Mouse (Mus musculus) midbrain, embryonic 15.5 days (tissue): Measurements from ENCODE around the gene Msrb1. TPM values are rescaled to one million over a fixed set of nuclear protein-coding genes. Genes with fewer than 3 reads are reported as not detected.

Experiments used
- ATAC-seq: fragments of 200-750 bp; cut with Nextera tagmentation; replicated peaks from 2 replicates; pipeline ENCODE4 v1.8.0; 2017; ENCODE audit warnings: moderate TSS enrichment
- H3K27ac ChIP-seq: fragments of 300-500 bp; sonication (generic); 2 replicates; pipeline ENCODE4 v1.5.1; 2015; ENCODE audit warnings: mild to moderate bottlenecking, inconsistent platforms
- H3K27me3 ChIP-seq: fragments of 300-500 bp; sonication (generic); replicated peaks from 2 replicates; pipeline ENCODE4 v1.6.1; 2015; ENCODE audit warnings: inconsistent platforms
- H3K36me3 ChIP-seq: fragments of 300-500 bp; sonication (generic); replicated peaks from 2 replicates; pipeline ENCODE4 v1.6.1; 2015; ENCODE audit warnings: inconsistent platforms
- H3K4me1 ChIP-seq: fragments of 300-500 bp; sonication (generic); 2 replicates; pipeline ENCODE4 v1.6.1; 2015; ENCODE audit warnings: inconsistent platforms
- H3K4me2 ChIP-seq: fragments of 300-500 bp; sonication (generic); 2 replicates; pipeline ENCODE4 v1.6.1; 2015; ENCODE audit warnings: inconsistent platforms, mild to moderate bottlenecking, moderate library complexity
- H3K4me3 ChIP-seq: fragments of 300-500 bp; sonication (generic); 2 replicates; pipeline ENCODE4 v1.5.1; 2015; ENCODE audit warnings: mild to moderate bottlenecking, inconsistent platforms
- H3K9ac ChIP-seq: fragments of 300-500 bp; sonication (generic); 2 replicates; pipeline ENCODE4 v1.6.1; 2015; ENCODE audit warnings: mild to moderate bottlenecking, inconsistent platforms
- H3K9me3 ChIP-seq: fragments of 300-500 bp; sonication (generic); 2 replicates; pipeline ENCODE4 v1.6.1; 2016; ENCODE audit warnings: inconsistent platforms
- whole genome bisulfite sequencing: fragments of 180-500 bp; shearing (Covaris S2); methylation state at CpG from one replicate; pipeline ENCODE4 v1.1.7; 2015; ENCODE audit warnings: mixed read lengths; 5-methylcytosine and 5-hydroxymethylcytosine counted together
- polyA plus RNA-seq: library from polyadenylated mRNA; unstranded; fragments of >200 nt; fragmentation: Nextera tagmentation; extraction: Ambion mirVana; gene quantifications from 2 replicates; pipeline ENCODE4 v1.2.1, GENCODE M21; 2015

Msrb1 gene
- 16.5 and 19.8 TPM in 2 replicates for polyA plus RNA-seq

DNA sequence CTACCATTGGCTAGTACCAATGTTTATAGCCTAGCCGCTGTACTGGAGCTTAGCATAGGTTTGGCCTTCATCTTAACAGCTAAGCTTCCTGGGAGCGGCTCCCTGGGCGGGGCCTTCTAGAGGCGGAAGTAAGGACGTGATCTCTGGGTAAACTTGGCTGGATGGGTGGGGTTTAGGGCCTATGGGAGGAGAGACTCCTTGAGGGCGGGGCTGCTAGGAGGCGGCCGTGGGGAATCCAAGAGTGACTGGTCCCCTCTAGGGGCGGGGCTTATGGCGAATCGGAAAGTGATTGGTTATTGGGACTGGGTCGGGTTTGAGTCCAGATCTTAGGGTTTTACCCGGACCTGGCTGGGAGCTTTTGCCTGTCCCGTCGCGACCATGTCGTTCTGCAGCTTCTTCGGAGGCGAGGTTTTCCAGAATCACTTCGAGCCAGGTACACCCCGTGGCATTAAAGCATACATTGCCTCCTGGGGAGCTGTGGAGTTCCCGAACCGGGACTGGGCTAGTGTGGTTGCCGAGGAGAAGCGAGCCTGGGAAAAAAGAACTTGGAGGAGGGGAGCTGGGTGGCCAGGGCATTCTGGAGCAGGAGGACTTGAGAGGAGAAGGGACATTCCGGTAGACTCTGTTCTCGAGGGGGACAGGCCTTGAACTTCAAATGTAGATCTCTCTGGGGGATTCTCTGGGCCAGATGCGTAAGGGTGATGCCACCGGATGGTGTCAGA is at the start of gene Msrb1:
Msrb1 (plus strand) TSS at position 313 of the 722 bp plus-strand sequence.
- H3K4me2 ChIP-seq, result peak within 1 kb of the TSS; percentile 82
- H3K9ac ChIP-seq, result peak within 1 kb of the TSS; percentile 58
- peak within 1 kb of the TSS; percentile 49 for H3K4me3 ChIP-seq
- no peaks in the 10 kb centered on the region for H3K9me3 ChIP-seq
- peaks cover 18% of the 10 kb centered on the region for H3K4me1 ChIP-seq
- ATAC-seq, result peak; percentile 96
- no peaks in the 10 kb centered on the region for H3K36me3 ChIP-seq
- peak within 1 kb of the TSS; percentile 27; the same call in 1 of the 2 replicates for H3K27ac ChIP-seq
- 1% methylated on average over 29 of the region's 29 CpGs for WGBS
- no peaks in the 10 kb centered on the region for H3K27me3 ChIP-seq

DNA sequence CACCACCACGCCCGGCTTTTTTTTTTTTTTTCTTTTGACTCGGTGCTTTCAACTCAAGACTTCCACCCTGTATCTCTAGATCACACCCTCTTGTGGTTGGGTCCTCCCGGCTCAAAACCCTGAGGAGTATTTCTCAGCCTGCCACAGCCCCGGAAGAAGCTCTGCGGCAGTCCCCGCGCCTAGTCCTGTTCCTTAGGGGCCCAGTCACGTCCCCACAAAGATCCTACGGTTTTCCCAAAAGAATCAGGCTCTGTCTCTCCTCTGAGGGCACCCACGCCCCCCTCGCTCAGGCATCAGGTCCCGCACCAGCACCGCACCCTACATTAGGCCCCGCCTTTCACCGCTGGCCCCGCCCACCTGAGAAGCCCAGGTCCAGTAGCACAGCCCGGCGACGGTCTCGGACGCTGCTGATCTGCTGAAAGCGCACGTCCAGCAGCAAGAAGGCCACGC is 49.3 kb upstream of the Msrb1 start:
- Histone ChIP-seq H3K9me3 (no peaks in the 10 kb centered on the region), H3K36me3 (no peaks in the 10 kb centered on the region), H3K27me3 (peaks cover 7% of the 10 kb centered on the region), H3K4me1 (peaks cover 35% of the 10 kb centered on the region), H3K4me2 (peak overlapping the region; percentile 63), H3K4me3 (peak overlapping the region; percentile 81), H3K9ac (peak overlapping the region; percentile 42), H3K27ac (no peak overlapping the region)
- 3% methylated on average over 25 of the region's 25 CpGs for WGBS
- no peak for ATAC-seq

DNA sequence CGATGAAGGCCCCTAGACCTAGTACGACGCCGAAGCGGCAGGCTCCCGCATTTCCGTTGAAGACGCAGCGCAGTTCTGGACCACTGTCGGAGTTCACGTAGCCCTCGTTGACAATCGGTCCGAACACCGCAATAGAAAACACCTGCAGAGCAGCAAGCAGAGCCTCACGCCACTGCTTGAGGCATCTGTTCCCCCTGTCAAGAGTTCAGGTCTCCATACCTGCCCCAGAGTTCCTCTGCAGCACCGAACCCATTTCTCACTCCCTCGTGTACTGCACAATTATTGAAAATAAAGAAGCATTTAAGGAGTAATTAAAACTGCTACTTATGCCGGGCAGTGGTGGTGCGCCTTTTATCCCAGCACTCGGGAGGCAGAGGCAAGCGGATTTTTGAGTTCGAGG is 48.8 kb upstream of the Msrb1 start:
- peaks cover 2% of the 10 kb centered on the region; the same call in 1 of the 2 replicates for H3K36me3 ChIP-seq
- WGBS, result 19% methylated on average over 23 of the region's 23 CpGs
- H3K9me3 ChIP-seq, result no peaks in the 10 kb centered on the region
- peak overlapping the region; percentile 42 for H3K9ac ChIP-seq
- peaks cover 35% of the 10 kb centered on the region for H3K4me1 ChIP-seq
- peaks cover 7% of the 10 kb centered on the region for H3K27me3 ChIP-seq
- H3K4me3 ChIP-seq, result peak overlapping the region; percentile 81
- no peak for ATAC-seq
- H3K4me2 ChIP-seq, result peak overlapping the region; percentile 63
- no peak overlapping the region for H3K27ac ChIP-seq

DNA sequence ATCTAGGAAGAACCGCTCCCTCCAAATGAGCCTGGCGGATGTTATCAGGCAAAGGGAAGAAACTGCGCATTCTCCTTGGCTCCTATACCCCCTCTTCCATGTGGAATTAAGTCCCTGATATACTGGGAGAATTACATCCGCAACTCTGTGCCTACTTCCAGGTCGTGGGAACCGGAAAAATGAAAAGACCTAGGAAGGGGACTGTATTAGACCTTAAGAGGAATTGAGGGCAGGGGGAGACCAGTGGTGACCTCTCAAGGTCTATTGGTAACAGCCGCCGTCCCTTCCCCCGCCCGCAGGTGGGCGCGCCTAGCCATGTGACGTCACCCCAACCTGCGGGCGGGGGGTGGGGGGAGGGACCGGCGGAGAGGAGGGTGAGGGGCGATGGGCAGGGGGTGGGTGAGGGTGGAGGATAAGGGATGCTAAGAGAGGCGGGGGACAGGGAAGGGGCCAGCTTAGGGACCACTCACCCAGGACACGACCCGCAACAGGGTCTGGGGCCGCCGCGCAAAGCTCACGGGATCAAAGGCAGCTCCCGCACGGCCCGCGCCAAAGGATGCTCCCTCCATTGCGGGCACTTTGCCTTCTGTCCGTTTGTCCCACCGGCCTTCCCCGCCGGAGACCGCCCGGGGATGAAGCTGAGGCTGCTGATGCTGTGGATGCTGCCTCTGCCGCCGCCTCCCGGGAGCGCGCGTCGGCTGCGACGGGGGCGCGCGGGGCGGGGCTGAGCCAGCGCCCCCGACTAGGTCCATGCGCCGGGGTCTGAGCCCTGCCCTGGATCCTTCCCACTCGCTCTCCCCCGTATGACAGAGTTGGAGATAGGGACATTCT is 47.0 kb upstream of the Msrb1 start, which contains the start of gene Syngr3:
Syngr3 (minus strand) TSS at position 705 of the 831 bp plus-strand sequence.
- peak; percentile 71 for ATAC-seq
- H3K27ac ChIP-seq, result peak within 1 kb of the TSS; percentile 91
- peaks cover 39% of the 10 kb centered on the region for H3K4me1 ChIP-seq
- peak within 1 kb of the TSS; percentile 81 for H3K4me3 ChIP-seq
- peak within 1 kb of the TSS; percentile 94 for H3K9ac ChIP-seq
- peaks cover 4% of the 10 kb centered on the region; the same call in 1 of the 2 replicates for H3K36me3 ChIP-seq
- WGBS, result under 1% methylated on average over 55 of the region's 55 CpGs
- peak within 1 kb of the TSS; percentile 63 for H3K4me2 ChIP-seq
- H3K27me3 ChIP-seq, result peaks cover 7% of the 10 kb centered on the region
- no peaks in the 10 kb centered on the region for H3K9me3 ChIP-seq

DNA sequence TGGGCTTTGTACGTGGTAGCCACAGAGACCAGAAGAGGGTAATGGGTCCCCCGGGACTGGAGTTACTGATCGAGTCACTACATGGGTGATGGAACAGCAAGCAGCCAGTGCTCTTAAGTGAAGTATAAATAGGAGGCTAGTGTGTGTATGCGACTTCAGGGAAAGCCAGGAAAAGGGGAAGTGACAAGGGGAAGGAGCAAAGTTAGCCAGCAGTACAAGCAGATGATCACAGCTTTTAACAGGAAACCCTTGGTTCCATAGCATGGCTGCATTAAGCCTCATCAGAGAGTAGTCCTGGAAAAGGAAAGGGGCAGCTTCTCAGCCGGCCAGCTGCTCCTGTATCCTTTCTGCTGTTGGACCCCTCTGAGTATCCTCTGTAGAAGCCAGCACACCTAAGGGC is 44.1 kb upstream of the Msrb1 start:
- no peak for ATAC-seq
- Histone ChIP-seq H3K27me3 (peaks cover 7% of the 10 kb centered on the region), H3K4me2 (no peak overlapping the region), H3K9me3 (no peaks in the 10 kb centered on the region), H3K4me1 (peaks cover 52% of the 10 kb centered on the region), H3K9ac (no peak overlapping the region), H3K27ac (no peak overlapping the region), H3K36me3 (peaks cover 4% of the 10 kb centered on the region; the same call in 1 of the 2 replicates), H3K4me3 (no peak overlapping the region)
- WGBS, result 86% methylated on average over 5 of the region's 5 CpGs

DNA sequence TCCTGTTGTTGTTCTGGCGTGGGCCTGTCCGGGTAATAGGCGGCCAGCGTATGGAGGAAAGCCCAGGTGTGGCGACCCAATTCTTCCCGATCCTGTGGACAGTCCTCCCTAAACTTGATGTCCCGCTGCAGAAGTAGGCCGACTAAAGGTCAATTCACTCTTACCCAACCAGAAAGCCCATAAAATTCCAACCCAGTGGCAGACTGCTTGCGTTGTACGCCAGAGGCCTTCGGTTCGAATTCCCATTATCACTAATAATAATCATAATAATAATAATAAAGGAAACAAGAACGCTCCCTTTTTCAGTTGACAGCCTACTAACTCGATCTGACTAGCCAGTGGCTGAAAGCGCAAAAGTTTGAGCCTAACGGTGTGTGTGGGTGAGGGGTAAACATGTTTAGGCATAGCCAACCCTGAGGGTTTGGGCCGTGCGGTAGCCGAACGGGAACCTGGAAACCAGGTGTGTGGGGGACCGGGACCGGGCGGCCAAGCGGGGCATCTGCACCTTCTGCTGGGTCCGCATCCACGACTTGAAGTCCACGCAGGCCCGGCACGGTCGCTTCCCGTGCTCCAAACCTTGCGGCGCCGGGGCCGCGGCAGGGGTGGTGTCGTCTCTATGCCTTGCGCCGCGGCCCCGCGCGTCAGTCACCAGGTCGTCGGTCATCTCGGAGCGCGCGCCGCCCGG is 41.0 kb upstream of the Msrb1 start:
- WGBS, result 6% methylated on average over 45 of the region's 51 CpGs
- no peaks in the 10 kb centered on the region for H3K9me3 ChIP-seq
- no peak; the same call in 1 of the 2 replicates for ATAC-seq
- H3K9ac ChIP-seq, result peak overlapping the region; percentile 81
- peak overlapping the region; percentile 91 for H3K27ac ChIP-seq
- peaks cover 30% of the 10 kb centered on the region for H3K4me1 ChIP-seq
- peak overlapping the region; percentile 58 for H3K4me2 ChIP-seq
- peaks cover 10% of the 10 kb centered on the region for H3K36me3 ChIP-seq
- H3K4me3 ChIP-seq, result peak overlapping the region; percentile 79
- peaks cover 3% of the 10 kb centered on the region; the same call in 1 of the 2 replicates for H3K27me3 ChIP-seq

DNA sequence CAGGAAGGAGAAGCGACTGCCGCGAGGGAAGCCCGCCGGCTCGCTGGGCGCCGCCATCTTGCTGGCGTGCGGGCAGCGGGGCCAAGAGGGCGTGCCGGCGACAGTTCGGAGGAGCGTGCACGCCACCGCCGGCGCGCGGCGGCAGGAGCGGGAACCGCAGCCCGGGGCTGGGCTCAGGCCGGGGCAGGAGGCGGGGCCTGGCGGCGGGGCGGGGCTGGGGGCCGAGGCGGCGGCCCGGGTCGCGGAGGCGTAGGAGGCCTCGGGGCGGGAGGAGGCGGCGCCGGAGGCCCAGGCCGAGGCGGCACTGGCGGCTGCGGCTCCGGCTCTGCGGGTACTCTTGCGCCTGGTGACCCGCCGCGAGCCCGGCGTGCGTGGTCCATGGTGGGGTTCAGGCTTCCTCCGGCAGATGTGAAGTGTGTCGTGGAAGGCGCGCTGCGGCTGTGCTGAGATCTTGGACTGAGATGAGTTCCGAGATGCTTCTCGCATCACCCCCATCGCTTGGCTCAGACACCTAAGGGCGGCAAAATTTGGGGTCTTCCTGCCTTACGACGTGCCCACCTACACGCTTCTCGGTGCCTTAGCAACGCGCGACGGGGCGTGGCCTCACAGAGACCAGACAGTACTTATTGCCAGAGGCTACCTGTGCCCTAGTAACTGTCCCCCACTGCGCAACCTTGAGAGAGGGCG is 40.3 kb upstream of the Msrb1 start, which contains the start of the genes Gfer and Noxo1:
Gfer (minus strand) TSS at position 146 of the 687 bp plus-strand sequence.
Noxo1 (plus strand) TSS at position 224 of the 687 bp plus-strand sequence.
- WGBS, result under 1% methylated on average over 73 of the region's 76 CpGs
- H3K4me3 ChIP-seq, result peak within 1 kb of the TSS; percentile 79
- H3K4me1 ChIP-seq, result peaks cover 23% of the 10 kb centered on the region
- H3K9me3 ChIP-seq, result no peaks in the 10 kb centered on the region
- peaks cover 17% of the 10 kb centered on the region for H3K36me3 ChIP-seq
- peak within 1 kb of the TSS; percentile 91 for H3K27ac ChIP-seq
- H3K27me3 ChIP-seq, result peaks cover 3% of the 10 kb centered on the region; the same call in 1 of the 2 replicates
- ATAC-seq, result peak; percentile 90
- H3K9ac ChIP-seq, result peak within 1 kb of the TSS; percentile 81
- peak within 1 kb of the TSS; percentile 58 for H3K4me2 ChIP-seq

DNA sequence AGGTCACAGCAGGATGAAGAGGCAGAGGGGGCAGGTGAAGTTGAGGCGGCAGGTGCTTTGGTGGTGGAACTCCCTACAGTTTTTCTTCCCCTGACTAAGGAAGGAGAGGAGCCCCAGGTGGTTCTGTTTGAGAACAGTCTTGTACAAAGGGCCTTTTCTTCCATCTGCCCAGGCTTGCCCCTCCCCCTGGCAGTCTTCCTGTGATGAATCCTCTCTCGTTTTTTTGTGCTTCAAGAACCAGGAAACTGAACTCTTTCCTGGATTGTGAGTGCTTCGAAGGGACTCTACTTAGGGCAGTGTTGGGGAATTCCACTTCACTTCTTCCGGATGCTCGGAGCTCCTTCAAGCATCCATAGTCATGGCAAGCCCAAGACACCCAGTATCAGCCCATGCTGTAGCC is 38.5 kb upstream of the Msrb1 start:
- Histone ChIP-seq H3K4me1 (peaks cover 21% of the 10 kb centered on the region), H3K9ac (no peak overlapping the region), H3K9me3 (no peaks in the 10 kb centered on the region), H3K27me3 (peaks cover 3% of the 10 kb centered on the region; the same call in 1 of the 2 replicates), H3K27ac (no peak overlapping the region), H3K4me2 (no peak overlapping the region), H3K36me3 (peaks cover 28% of the 10 kb centered on the region; the same call in 1 of the 2 replicates), H3K4me3 (no peak overlapping the region)
- ATAC-seq, result no peak
- WGBS, result 16% methylated on average over 5 of the region's 5 CpGs

DNA sequence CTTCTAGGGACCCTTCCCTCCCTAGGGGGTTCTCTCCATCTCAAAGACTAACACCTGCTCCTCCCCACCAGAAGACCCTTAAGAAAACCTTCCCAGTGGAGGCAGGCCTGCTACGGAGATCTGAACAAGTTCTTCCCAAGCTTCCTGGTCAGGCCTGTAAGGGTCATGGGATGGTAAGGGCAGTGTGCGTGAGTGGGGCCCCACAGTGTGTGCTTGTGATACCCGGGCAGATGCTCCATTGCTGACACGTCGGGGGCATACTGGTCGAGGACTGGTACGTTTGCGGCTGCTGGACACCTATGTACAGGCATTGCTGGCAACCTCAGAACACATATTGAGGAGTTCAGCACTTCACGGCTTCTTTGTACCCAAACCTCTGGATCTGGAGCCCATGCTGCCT is 37.7 kb upstream of the Msrb1 start:
- Histone ChIP-seq H3K9me3 (no peaks in the 10 kb centered on the region), H3K4me2 (no peak overlapping the region), H3K27ac (no peak overlapping the region), H3K27me3 (peaks cover 3% of the 10 kb centered on the region; the same call in 1 of the 2 replicates), H3K4me1 (peaks cover 21% of the 10 kb centered on the region), H3K4me3 (no peak overlapping the region), H3K9ac (no peak overlapping the region), H3K36me3 (peaks cover 29% of the 10 kb centered on the region; the same call in 1 of the 2 replicates)
- 70% methylated on average over 9 of the region's 9 CpGs for WGBS
- ATAC-seq, result no peak

DNA sequence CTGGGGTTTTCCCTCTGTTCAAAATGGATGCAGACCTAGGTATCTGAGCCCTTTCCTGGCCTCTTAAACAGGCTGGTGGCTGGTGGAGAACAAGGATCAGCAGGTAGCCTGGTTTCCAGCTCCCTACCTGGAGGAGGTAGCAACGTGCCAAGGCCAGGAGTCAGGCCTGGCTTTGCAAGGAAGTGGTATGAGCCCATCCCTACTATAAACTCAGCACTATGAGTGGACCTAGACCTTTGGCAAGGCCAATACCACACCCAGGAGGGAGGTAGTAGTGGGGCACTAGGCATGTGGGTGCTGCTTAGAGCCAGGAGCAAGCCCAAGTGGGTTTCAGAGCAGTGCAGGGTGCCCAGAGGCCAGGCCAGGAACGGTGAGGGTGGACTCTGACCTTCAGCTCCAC is 37.0 kb upstream of the Msrb1 start:
- peaks cover 37% of the 10 kb centered on the region; the same call in 1 of the 2 replicates for H3K36me3 ChIP-seq
- no peak for ATAC-seq
- H3K27ac ChIP-seq, result no peak overlapping the region
- no peaks in the 10 kb centered on the region for H3K9me3 ChIP-seq
- WGBS, result 78% methylated on average over 2 of the region's 2 CpGs
- no peak overlapping the region for H3K4me3 ChIP-seq
- H3K4me1 ChIP-seq, result peaks cover 17% of the 10 kb centered on the region
- H3K4me2 ChIP-seq, result no peak overlapping the region
- H3K27me3 ChIP-seq, result peaks cover 3% of the 10 kb centered on the region; the same call in 1 of the 2 replicates
- no peak overlapping the region for H3K9ac ChIP-seq

DNA sequence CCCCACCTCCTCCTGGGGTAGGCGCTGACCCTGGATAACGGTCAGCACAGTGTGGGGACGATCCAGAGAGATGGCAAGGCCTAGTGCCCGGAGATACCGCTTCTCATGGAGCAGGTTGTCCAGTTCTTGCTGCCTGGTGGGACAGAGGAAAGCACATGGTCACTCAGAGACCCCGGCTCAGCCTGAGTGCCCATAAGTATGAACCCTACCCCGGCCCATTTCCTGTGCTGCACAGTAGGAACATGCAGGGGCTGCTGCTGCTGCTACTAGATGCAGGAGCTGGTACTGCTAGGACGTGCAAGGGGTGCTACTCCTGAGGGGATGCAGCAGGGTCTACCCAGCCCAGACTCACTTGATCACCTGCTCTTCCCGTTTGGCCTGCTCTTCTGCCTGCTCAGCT is 35.2 kb upstream of the Msrb1 start:
- 93% methylated on average over 9 of the region's 9 CpGs for WGBS
- H3K36me3 ChIP-seq, result peaks cover 42% of the 10 kb centered on the region; the same call in 1 of the 2 replicates

More for the DNA sequence above, 35.2 kb upstream of the Msrb1 start:
- H3K4me3 ChIP-seq, result no peak overlapping the region
- H3K9ac ChIP-seq, result no peak overlapping the region; the same call in 1 of the 2 replicates
- no peak overlapping the region for H3K4me2 ChIP-seq
- no peaks in the 10 kb centered on the region for H3K9me3 ChIP-seq
- H3K4me1 ChIP-seq, result peaks cover 14% of the 10 kb centered on the region
- no peak for ATAC-seq
- peaks cover 3% of the 10 kb centered on the region; the same call in 1 of the 2 replicates for H3K27me3 ChIP-seq
- H3K27ac ChIP-seq, result no peak overlapping the region
